Mouse (Mus musculus): ENCODE data around the gene Dhx37.
"Not testable (repeated sequence)": the region's sequence is repeated elsewhere in the genome, so short reads cannot be mapped to it uniquely, and the experiment has no call there.

Dhx37 gene

GRCm38 (mm10) chr5:125388358-125389092 lies 45.4 kb downstream of the Dhx37 start:
- DNase-seq (ENCODE audit: low spot score), result peak; percentile 54

DNA sequence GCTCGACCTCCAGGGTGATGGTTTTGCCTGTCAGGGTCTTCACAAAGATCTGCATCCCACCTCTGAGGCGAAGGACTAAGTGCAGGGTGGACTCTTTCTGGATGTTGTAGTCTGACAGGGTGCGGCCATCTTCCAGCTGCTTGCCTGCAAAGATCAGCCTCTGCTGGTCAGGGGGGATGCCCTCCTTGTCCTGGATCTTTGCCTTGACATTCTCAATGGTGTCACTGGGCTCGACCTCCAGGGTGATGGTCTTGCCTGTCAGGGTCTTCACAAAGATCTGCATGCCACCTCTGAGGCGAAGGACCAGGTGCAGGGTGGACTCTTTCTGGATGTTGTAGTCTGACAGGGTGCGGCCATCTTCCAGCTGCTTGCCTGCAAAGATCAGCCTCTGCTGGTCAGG lies 46.6 kb downstream of the Dhx37 start:
- not testable (repeated sequence) for DNase-seq (ENCODE audit: low spot score)

GRCm38 (mm10) chr5:125385215-125385940 lies 48.5 kb downstream of the Dhx37 start:
- DNase-seq (ENCODE audit: low spot score), result peak; percentile 68

DNA sequence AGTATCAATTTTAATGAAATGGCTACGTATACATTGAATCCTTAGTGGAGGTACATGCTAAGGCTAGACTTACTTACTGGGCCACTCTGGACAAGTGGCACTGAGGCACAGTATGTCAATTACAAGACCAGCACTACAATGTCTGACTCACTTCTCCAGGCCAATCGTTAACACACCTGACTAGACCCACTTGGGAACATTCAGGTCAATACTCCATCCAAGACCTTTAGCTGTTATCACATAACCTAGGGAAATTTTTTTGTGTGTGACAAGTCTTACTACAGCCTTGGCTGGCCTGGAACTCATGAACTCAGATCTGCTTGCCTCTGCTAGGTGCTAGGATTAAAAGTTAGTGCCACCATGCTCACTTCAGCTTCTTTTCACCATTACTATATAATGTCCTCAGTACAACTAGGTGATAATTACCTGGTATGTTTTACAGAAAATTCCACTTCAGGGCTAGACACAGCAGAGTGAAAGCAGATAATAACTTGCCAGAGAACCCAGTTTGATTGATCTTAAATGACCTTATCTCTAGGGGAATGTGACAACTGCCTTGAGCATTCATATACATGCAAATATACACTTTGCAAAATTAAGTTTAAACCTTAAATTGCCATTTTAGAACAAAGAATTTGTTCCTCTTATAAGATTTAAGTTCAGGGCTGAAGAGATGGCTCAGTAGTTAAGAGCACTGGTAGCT lies 49.3 kb downstream of the Dhx37 start:
- DNase-seq (ENCODE audit: low spot score), result peak; percentile 76

GRCm38 (mm10) chr5:125383637-125384420 lies 50.1 kb downstream of the Dhx37 start:
- DNase-seq (ENCODE audit: low spot score), result peak; percentile 64

- DNase-seq (ENCODE audit: low spot score), result peak; percentile 81
Observed at GRCm38 (mm10) chr5:125382673-125383558, 51.0 kb downstream of the Dhx37 start.

DNA sequence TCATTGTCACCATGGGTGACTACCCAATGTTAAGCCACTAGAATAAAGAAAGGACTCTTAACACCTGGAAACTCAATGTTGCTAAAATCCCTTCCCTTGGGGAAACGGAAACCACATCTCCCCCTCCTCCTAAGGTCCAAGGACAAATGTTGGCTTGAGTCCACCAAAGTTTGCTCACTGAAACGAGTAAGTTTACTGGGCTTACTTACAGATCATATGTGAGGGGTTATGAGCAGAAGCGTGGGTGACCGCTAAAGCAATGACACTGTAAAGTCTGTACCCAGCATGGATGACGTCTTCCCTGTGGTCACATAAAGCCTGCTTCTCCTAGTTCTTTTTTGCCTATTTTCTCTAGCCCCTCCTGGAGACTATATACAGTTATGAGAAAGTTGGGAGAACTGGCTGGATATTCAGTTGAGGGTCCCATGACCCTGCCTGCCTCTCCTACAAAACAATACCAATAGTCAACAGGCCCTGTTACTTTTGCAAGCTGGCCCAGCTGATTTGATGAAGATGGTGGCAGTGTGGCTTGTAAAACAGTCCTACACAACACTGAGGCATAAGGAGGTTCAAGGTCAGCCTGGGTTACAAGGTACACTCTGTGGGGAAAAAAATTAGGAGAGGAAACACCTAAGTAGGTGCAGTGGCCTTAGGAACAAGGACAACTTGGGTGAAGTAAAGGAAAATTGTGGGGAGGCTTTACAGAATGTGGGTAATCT lies 51.8 kb downstream of the Dhx37 start:
- DNase-seq (ENCODE audit: low spot score), result no peak

DNA sequence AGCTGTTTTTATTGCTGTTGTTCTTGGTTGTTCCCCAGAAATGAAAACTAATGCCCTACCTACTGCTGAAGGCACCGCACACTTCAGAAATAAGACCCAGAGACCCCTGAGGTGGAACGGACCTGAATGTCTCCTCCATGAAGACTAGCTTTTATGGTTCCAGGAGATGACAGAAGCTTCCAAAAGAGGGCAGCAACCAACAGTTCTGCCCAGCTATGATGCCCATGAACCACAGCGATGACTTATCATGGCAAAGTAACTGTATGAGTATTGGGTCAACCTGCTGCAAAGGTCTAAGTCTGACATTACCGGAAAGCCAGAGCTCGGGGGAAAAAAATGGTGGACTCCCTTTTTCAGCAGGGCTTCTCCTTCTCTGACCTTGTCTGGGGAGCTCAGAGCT lies 55.0 kb downstream of the Dhx37 start:
- no peak for DNase-seq (ENCODE audit: low spot score)

DNA sequence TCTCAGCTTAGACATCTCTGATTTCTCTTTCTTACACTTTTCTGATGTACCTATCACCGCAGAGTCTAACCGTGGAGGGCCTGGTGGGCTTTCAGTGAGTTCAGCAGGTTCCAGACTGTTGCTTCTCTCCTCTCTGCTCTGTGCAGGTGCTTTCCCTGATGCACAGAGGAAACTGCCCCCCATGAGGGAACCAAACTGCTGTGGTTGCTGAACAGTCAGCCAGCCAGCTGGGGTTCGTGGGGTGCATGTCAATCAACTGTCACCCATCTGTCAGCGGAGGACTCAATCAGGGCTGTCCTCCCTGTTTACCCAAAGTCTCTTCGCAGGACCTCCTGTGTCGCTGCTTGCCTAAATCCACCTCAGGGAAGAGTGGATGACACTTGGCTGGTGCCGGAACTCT lies 56.7 kb downstream of the Dhx37 start:
- DNase-seq (ENCODE audit: low spot score), result no peak

DNA sequence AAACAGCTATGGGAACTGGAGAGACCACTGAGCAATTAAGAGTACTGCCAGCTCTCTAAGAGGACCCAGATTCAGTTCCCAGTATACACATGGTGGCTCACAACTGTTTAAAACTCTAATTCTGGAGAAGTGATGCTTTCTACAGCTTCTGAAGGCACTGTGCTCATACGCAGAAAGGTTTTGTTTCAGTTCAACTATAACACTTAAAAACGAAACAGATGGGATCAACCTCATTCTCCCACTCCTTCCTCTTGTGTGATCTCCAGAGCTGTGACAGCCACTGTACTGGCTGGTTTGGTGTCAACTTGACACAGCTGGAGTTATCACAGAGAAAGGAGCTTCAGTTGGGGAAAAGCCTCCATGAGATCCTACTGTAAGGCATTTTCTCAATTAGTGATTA lies 58.0 kb downstream of the Dhx37 start:
- DNase-seq (ENCODE audit: low spot score), result no peak

DNA sequence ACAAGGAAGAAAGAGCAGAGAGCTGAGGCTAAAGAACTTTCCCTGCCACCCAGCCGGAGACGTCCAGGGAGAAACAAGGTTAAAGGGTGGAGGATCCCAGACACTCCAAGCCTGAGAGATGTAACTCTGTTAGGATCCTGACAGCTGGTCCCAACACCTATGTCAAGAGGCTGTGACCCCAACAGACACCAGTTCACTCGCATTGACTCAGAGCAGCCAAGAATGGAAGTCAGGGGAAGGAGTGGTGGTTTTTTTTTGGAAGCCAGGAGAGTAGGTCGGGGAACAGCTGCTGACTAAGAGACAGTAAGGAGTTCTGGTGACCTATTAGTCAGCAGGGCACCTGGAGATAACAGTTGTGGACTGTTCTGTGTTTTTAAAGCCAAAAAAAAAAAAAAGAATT lies 61.9 kb downstream of the Dhx37 start:
- no peak for DNase-seq (ENCODE audit: low spot score)

- no peak for DNase-seq (ENCODE audit: low spot score)
Observed at GRCm38 (mm10) chr5:125370950-125371693, 62.8 kb downstream of the Dhx37 start.

DNA sequence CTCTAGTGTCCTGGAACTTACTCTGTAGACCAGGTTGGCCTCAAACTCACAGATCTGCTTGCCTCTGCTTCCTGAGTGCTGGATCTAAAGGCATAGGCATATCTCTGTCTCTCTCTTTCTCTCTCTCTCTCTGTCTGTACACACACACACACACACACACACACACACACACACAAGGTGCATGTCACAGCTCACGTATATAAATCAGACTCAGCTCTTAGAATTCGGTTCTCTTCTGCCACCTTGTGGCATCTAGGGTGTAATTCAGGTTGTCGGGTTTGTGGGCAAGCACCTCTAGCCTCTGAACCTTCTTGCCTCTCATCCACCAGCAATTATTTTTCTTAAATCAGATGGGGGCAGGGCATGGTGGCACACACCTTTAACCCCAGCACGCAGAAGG lies 65.4 kb downstream of the Dhx37 start:
- peak; percentile 92 for DNase-seq (ENCODE audit: low spot score)

DNA sequence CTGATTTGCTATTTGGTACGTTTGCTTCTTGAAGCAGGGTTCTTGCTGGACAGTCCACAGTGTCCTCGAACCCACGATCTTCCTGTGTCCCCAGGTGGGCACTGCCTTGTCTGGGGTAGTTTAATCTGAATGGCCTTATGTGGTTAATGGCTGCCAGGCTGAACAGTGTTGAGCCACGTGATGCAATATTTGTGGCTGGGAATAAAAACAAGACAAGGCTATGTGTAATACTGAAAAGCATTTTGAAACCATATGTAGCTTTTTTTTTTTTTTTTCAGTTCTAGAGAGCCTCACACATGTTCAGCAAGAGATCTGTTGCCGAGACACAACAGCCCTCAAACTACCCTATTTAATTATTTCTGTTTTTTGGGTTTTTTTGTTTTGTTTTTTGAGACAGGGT lies 65.8 kb downstream of the Dhx37 start:
- peak; percentile 76 for DNase-seq (ENCODE audit: low spot score)

DNA sequence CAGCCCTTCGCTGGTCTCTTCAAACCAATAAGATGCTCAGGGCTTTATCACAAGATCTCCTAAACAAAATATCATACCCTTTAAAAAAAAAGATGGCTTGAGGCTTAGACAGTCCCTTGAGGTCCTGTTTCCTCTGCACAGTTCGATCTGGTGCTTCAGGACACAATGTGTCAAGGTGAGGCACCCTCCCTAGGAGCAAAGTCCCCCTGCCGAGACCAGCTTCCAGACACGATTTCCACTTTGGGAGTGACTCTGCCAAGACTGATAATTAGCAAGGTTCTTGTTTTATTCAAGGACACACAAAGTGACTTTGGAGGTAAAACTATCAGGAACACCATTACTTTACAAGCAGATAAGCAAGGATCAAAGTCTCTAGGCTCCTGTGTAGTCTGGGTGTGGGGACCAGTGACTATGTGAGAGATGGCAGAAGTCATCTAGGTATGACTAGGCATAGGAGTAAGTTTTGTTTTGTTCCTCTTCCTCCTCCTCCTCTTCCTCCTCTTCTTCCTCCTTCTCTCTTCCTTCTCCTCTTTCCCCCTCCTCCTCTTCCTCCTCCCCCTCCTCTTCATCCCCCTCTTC lies 69.0 kb downstream of the Dhx37 start:
- no peak for DNase-seq (ENCODE audit: low spot score)

GRCm38 (mm10) chr5:125363894-125364293 lies 70.0 kb downstream of the Dhx37 start:
- peak; percentile 90 for DNase-seq (ENCODE audit: low spot score)
